Mouse (Mus musculus) kidney, embryonic 16.5 days (tissue): ENCODE data around the gene Snrpg. TPM values are rescaled to one million over a fixed set of nuclear protein-coding genes. Genes with fewer than 3 reads are reported as not detected.

Source experiments
- ATAC-seq: fragments of 200-750 bp; cut with Nextera tagmentation; 2 replicates; pipeline ENCODE4 v1.8.0; 2017; ENCODE audit warnings: moderate TSS enrichment; ENCODE audit not compliant: low FRiP score, low TSS enrichment
- H3K27ac ChIP-seq: fragments of 300-500 bp; sonication (generic); 2 replicates; pipeline ENCODE4 v1.5.1; 2014; ENCODE audit warnings: low read length
- H3K27me3 ChIP-seq: fragments of 300-500 bp; sonication (generic); 2 replicates; pipeline ENCODE4 v1.6.1; 2014; ENCODE audit warnings: low read length, control low read depth, mixed read lengths; ENCODE audit not compliant: insufficient read depth
- H3K36me3 ChIP-seq: fragments of 300-500 bp; sonication (generic); 2 replicates; pipeline ENCODE4 v1.6.1; 2014; ENCODE audit warnings: low read length, control low read depth, mixed read lengths; ENCODE audit not compliant: insufficient read depth
- H3K4me1 ChIP-seq: fragments of 300-500 bp; sonication (generic); 2 replicates; pipeline ENCODE4 v1.6.1; 2014; ENCODE audit warnings: low read length, control low read depth, mixed read lengths; ENCODE audit not compliant: insufficient read depth
- H3K4me2 ChIP-seq: fragments of 300-500 bp; sonication (generic); replicated peaks from 2 replicates; pipeline ENCODE4 v1.6.1; 2014; ENCODE audit warnings: low read depth, low read length
- H3K4me3 ChIP-seq: fragments of 300-500 bp; sonication (generic); 2 replicates; pipeline ENCODE4 v1.5.1; 2014; ENCODE audit warnings: mild to moderate bottlenecking, low read length
- H3K9ac ChIP-seq: fragments of 300-500 bp; sonication (generic); replicated peaks from 2 replicates; pipeline ENCODE4 v1.6.1; 2014; ENCODE audit warnings: low read length
- H3K9me3 ChIP-seq: fragments of 300-500 bp; sonication (generic); 2 replicates; pipeline ENCODE4 v1.6.1; 2016; ENCODE audit warnings: low read length, control low read depth
- WGBS: fragments of 180-500 bp; shearing (Covaris S2); extraction: QIAGEN DNeasy Blood & Tissue Kit; methylation state at CpG from one replicate; pipeline ENCODE4 v1.1.7; 2014; 5-methylcytosine and 5-hydroxymethylcytosine counted together
- polyA plus RNA-seq: library from polyadenylated mRNA; unstranded; fragments of >200 nt; fragmentation: Nextera tagmentation; extraction: Ambion mirVana; gene quantifications from 2 replicates; pipeline ENCODE4 v1.2.1, GENCODE M21; 2015

Snrpg gene
- polyA plus RNA-seq, 1 experiment from 2014 or later = 575 TPM

DNA sequence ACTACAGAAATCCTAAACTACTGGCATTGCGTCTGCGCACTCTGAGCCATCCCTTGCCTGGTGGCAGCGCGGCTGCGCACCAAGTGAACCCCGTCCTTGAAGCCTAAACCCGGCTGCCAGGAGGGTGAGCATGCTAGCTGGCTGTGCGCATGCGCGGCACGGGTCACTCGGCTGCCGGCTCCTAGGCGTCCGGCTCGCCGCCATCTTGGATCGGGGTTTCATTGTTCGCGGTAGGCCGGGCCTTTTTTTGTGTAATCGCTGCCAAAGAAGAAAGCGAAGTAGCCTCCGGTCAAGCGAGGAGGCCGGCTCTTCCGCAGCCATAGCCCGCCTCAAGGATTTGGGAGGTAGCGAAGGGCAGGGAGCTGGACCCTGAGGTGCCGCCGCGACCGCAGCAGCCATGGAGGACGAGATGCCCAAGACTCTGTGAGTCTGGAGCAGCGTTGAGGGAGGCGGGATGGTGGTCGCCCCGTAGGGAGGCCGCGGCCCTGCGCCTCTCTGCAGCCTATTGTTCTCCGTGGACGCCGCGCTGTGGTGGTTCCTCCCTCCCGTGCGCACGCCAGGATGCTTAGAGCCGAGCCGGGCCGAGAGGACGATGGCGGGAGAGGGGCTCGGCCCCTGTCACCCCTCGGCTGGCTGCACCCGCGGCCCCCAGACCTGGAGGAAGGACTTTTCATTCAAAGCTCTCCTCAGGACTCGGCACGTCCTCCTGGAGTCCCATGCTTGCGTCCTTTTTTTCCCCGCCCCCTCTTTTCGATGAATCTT, 33.2 kb downstream of the Snrpg start, which contains the start of gene Tia1:
TSS of gene Tia1 (plus strand) at position 120 of the 762 bp plus-strand sequence.
- H3K36me3 ChIP-seq = 0 out of 2 replicates have a peak, but pooled peaks cover 7% of the 10 kb centered on the region
- peak within 1 kb of the TSS; percentile 93 for H3K4me3 ChIP-seq
- H3K27ac ChIP-seq = peak within 1 kb of the TSS; percentile 100
- WGBS = under 1% methylated on average over 62 of the region's 62 CpGs
- peak within 1 kb of the TSS; percentile 99 for H3K9ac ChIP-seq
- peak; percentile 97 for ATAC-seq
- H3K4me1 ChIP-seq = peaks cover 14% of the 10 kb centered on the region
- peak within 1 kb of the TSS; percentile 67 for H3K4me2 ChIP-seq
- H3K27me3 ChIP-seq = no peaks in the 10 kb centered on the region
- no peaks in the 10 kb centered on the region for H3K9me3 ChIP-seq

DNA sequence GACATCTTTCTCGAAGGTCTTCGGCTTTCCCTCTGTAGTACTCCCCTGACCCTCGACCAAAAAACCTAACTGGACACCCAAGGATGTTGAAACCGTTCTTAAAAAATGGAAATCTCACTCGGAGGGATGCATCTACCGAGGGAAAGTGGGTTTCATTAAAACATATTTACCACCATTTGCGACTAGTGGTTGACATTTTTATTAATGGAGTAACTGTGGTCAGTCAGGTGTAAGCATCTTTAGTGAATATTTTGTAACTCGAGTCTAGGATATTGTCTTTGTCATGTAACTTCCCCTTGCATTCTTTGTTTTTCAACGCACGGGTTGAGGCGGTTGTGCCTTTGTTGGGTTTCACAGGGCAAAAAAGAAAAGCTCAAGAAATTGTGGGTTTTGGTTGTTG, 33.9 kb downstream of the Snrpg start:
- Histone ChIP-seq H3K36me3 (0 out of 2 replicates have a peak, but pooled peaks cover 7% of the 10 kb centered on the region), H3K4me2 (peak overlapping the region; percentile 67), H3K27ac (peak overlapping the region; percentile 100), H3K4me3 (peak overlapping the region; percentile 93), H3K9ac (peak overlapping the region; percentile 99), H3K27me3 (no peaks in the 10 kb centered on the region), H3K9me3 (no peaks in the 10 kb centered on the region), H3K4me1 (peaks cover 14% of the 10 kb centered on the region)
- WGBS = under 1% methylated on average over 11 of the region's 11 CpGs
- ATAC-seq = no peak

DNA sequence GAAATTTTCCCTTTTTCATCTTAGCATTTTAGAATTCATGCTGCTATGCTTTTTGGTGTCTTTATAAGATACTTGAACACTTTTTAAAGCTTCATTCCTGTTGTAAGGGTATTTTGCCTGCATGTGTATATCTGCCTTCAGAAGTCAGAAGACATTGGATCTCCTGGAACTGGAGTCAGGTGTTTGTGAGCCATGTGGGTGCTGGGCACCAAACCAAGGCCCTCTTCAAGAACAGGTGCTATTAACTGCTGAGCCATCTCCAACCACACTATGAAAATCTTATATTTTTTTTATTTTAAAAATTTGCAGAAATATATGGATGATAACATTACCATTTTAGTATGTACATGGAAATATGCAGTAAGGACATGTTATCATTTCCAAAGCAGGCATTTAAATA, 35.2 kb downstream of the Snrpg start:
- peaks cover 11% of the 10 kb centered on the region for H3K4me1 ChIP-seq
- no peak overlapping the region; the same call in 1 of the 2 replicates for H3K4me3 ChIP-seq
- H3K9ac ChIP-seq = no peak overlapping the region
- no peaks in the 10 kb centered on the region for H3K9me3 ChIP-seq
- peak overlapping the region; percentile 37 for H3K4me2 ChIP-seq
- no peaks in the 10 kb centered on the region for H3K27me3 ChIP-seq
- H3K36me3 ChIP-seq = 0 out of 2 replicates have a peak, but pooled peaks cover 7% of the 10 kb centered on the region
- ATAC-seq = no peak
- H3K27ac ChIP-seq = no peak overlapping the region

DNA sequence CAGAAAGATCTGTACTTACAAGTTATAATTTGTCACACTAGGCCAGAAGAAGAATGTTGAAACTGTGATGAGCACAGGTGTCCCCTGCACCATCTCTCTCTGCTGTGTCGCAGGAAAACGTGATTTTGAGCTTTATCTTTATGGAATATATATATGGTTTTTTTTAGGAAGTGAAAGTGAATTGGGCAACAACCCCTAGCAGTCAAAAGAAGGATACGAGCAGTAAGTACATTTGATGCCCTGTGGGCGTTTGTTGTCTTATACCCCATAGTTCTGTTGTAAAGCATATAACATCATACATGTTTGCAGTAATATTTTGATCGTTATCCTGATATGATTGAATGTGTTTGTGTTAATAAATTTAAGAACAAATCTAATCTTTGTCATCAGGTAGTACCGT, 47.6 kb downstream of the Snrpg start:
- 93% methylated on average over 6 of the region's 6 CpGs for WGBS
- H3K9me3 ChIP-seq = no peaks in the 10 kb centered on the region
- peaks cover 71% of the 10 kb centered on the region for H3K36me3 ChIP-seq
- ATAC-seq = no peak
- H3K4me1 ChIP-seq = no peaks in the 10 kb centered on the region
- no peak overlapping the region for H3K4me3 ChIP-seq
- no peaks in the 10 kb centered on the region for H3K27me3 ChIP-seq
- no peak overlapping the region for H3K4me2 ChIP-seq
- H3K9ac ChIP-seq = no peak overlapping the region
- H3K27ac ChIP-seq = no peak overlapping the region

DNA sequence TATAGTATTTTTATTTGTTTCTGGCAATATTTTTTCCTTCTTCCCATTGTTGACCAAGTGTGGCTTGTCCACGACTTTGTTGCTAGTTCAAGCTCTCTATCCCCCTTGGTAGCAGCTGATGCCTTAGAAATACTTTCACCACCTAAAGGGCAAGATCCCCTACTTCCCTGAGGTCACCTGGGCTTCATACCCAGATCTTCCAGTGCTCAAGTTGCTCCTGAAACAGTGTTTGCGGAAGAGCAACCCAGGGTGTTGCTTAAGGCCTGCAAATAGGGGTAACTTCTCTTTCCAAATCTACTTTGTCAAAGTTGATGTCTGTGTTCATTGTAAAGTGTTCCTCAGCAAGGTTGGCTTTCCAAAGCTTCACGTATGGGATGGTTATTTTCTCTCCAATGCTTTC, 48.1 kb downstream of the Snrpg start:
- H3K27ac ChIP-seq = no peak overlapping the region
- 86% methylated on average over 3 of the region's 3 CpGs for WGBS
- H3K9me3 ChIP-seq = no peaks in the 10 kb centered on the region
- H3K36me3 ChIP-seq = peaks cover 72% of the 10 kb centered on the region
- no peaks in the 10 kb centered on the region for H3K27me3 ChIP-seq
- H3K4me2 ChIP-seq = no peak overlapping the region
- H3K9ac ChIP-seq = no peak overlapping the region
- ATAC-seq = no peak
- no peaks in the 10 kb centered on the region for H3K4me1 ChIP-seq
- no peak overlapping the region for H3K4me3 ChIP-seq

DNA sequence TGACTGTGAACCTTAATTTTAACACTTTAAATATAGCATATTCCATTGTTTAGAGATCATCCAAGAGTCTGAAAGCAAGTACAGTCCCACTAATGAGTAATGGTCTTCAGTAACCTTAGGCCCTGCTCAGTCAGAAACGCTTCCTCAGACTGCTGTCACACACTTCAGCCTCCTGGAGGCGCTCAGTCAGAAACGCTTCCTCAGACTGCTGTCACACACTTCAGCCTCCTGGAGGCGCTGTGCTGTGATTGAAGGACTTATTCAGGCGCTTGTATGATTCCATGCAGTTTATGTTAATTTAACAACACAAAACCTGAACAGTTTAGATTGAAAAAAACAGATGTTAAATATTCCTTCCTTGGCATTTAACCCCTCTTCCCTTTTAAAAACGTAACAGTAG, 49.4 kb downstream of the Snrpg start:
- Histone ChIP-seq H3K4me3 (no peak overlapping the region), H3K27me3 (no peaks in the 10 kb centered on the region), H3K4me1 (no peaks in the 10 kb centered on the region), H3K9me3 (no peaks in the 10 kb centered on the region), H3K36me3 (peaks cover 71% of the 10 kb centered on the region), H3K4me2 (no peak overlapping the region), H3K9ac (no peak overlapping the region), H3K27ac (no peak overlapping the region)
- ATAC-seq = no peak
- 78% methylated on average over 6 of the region's 6 CpGs for WGBS

DNA sequence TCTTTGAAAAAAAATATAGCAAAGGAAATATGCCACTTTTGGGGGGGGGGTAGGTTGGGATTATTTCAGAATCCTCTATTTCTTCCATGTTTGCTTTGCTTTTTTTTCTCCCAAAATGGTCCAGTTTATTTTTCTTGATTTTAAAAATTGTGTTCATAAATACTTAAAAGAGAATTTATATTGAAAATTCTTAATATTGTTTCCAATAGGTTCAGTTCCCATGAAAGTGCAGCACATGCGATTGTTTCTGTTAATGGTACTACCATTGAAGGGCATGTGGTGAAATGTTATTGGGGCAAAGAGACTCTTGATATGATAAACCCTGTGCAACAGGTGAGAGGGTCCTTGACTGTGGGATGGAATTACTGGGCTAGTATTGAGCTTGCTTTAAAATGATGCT, 55.3 kb downstream of the Snrpg start, which contains the start of gene Gm44790:
TSS of gene Gm44790 (plus strand) at position 301 of the 400 bp plus-strand sequence.
- H3K27ac ChIP-seq = no peak within 1 kb of the TSS
- no peak for ATAC-seq
- no peaks in the 10 kb centered on the region for H3K9me3 ChIP-seq
- H3K4me1 ChIP-seq = no peaks in the 10 kb centered on the region
- H3K36me3 ChIP-seq = peaks cover 62% of the 10 kb centered on the region
- no peaks in the 10 kb centered on the region for H3K27me3 ChIP-seq
- no peak within 1 kb of the TSS for H3K4me2 ChIP-seq
- no peak within 1 kb of the TSS for H3K4me3 ChIP-seq
- WGBS = 89% methylated on average over 1 of the region's 1 CpGs
- no peak within 1 kb of the TSS for H3K9ac ChIP-seq

Other genes starting within 250 kb of the Snrpg start
- 7.7 and 9.1 TPM in 2 replicates for gene Tgfa, start 176.1 kb upstream of the Snrpg start, polyA plus RNA-seq
- gene Fam136a, start 5.7 kb upstream of the Snrpg start, polyA plus RNA-seq = 145 and 146 TPM in 2 replicates
- gene Pcyox1, start 25.9 kb downstream of the Snrpg start, polyA plus RNA-seq = 113 and 119 TPM in 2 replicates
- gene Tia1, start 32.9 kb downstream of the Snrpg start, polyA plus RNA-seq = 187 and 221 TPM in 2 replicates
- 0.80 TPM in 1 of 2 replicates, not detected in the other for gene Gm44790, start 55.4 kb downstream of the Snrpg start, polyA plus RNA-seq
- gene C87436, start 67.1 kb downstream of the Snrpg start, polyA plus RNA-seq = 22.0 and 28.4 TPM in 2 replicates
- 195 and 234 TPM in 2 replicates for gene Pcbp1, start 155.0 kb downstream of the Snrpg start, polyA plus RNA-seq